Mouse (Mus musculus): ENCODE data around the gene A3galt2. TPM values are rescaled to one million over a fixed set of nuclear protein-coding genes. Genes with fewer than 3 reads are reported as not detected.

The A3galt2 gene
- polyA plus RNA-seq, 1 experiment = 1.4 TPM

GRCm38 (mm10) chr4:128801675-128802465, 46.7 kb downstream of the A3galt2 start:
- no peak for DNase-seq (ENCODE audit: low read depth)

DNA sequence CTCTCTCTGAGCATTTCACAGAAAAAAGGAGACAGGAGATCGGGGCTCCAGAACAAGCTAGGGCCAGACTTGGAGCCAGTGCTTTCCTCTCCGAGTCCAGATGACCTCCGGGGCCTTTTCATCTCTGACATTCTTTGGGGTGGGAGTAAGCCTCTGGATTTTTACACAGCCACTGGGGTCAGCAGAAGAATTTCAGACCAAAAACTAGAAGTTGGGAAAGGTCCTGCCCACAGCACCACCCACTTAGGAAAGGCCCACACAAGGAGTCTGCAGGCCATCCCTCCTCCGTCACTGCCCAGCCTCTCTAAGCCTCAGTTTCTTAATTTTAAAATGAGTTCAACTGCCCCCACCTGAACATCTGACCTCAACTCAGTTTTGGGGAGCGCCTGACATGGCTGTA, 48.4 kb downstream of the A3galt2 start:
- no peak for DNase-seq (ENCODE audit: low read depth)

DNA sequence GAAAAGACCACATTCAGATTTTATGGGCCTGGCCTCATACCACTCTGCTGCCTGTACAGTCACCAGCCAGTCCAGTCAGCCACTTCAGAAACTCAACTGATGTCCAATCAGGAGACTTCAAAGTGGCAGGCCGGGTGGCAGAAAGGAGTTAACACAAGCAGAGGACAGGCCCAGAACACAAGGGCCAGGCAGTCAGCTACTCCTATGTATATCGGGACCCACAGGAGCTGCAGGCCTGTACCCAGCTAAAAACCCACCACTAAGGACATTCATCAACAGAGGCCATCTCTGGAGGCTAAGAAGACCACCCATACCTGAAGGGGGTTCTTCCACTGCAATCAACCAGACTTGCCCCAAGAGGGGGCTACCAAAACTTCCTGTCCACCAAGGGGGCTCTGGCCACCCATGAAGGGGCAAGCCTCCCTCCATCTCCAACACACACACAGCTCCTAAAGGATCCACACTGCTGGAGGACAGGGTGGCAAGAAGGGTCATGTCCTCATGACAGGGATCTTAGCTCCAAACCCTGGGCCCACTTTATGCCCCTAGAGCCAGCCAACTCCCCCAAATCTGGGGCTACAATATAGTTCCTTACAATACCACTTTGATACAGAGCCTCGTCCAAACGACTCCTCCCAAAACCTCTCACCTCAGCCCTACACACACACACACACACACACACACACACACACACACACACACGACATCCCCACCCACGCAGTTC, 49.4 kb downstream of the A3galt2 start:
- no peak for DNase-seq (ENCODE audit: low read depth)

GRCm38 (mm10) chr4:128805150-128806042, 50.2 kb downstream of the A3galt2 start:
- no peak for DNase-seq (ENCODE audit: low read depth)

- DNase-seq (ENCODE audit: low read depth) = no peak
These were observed 51.1 kb downstream of the A3galt2 start, which contains the start of gene Zfp362 for GRCm38 (mm10) chr4:128806043-128806826. Gene Zfp362 (minus strand): TSS chr4:128806045.

DNA sequence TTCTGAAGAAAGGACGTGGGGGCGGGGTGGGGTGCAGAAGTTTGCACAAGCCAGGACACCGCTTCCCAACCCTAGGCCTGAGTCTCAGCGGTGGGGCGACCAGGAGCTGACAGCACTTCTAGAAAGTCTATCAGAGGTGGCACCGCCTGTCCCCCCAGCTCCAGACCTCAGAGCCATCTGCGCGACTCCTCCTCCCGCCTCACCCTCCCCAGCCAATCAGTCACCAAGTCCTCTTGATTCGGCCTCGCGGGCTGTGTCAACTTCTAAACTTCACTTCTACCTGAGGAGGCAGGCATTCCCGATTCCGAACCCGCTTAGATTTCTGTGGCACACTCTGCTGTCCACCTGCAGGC, 51.6 kb downstream of the A3galt2 start:
- peak; percentile 30 for DNase-seq (ENCODE audit: low read depth)

GRCm38 (mm10) chr4:128811382-128812056, 56.4 kb downstream of the A3galt2 start:
- DNase-seq (ENCODE audit: low read depth) = peak; percentile 63

GRCm38 (mm10) chr4:128817011-128817410, 61.8 kb downstream of the A3galt2 start:
- no peak for DNase-seq (ENCODE audit: low read depth)

Other genes with a start within 250 kb of the A3galt2 start
- 2.1 and 2.4 TPM in 2 replicates for gene Zscan20, start 145.3 kb upstream of the A3galt2 start, polyA plus RNA-seq (2012; rRNA removed)
- 2.2 TPM in 2 replicates for gene Tlr12, start 136.7 kb upstream of the A3galt2 start, polyA plus RNA-seq (2012; rRNA removed)
- 72.2 and 83.8 TPM in 2 replicates for gene Phc2, start 100.7 kb upstream of the A3galt2 start, polyA plus RNA-seq (2012; rRNA removed)
- gene Zfp362, start 50.7 kb downstream of the A3galt2 start, polyA plus RNA-seq (2012; rRNA removed) = 25.9 and 39.6 TPM in 2 replicates
- gene Trim62, start 128.2 kb downstream of the A3galt2 start, polyA plus RNA-seq (2012; rRNA removed) = 2.9 and 4.4 TPM in 2 replicates
- 25.9 and 28.3 TPM in 2 replicates for gene Azin2, start 207.1 kb downstream of the A3galt2 start, polyA plus RNA-seq (2012; rRNA removed)
- 79.2 and 129 TPM in 2 replicates for gene Ak2, start 236.6 kb downstream of the A3galt2 start, polyA plus RNA-seq (2012; rRNA removed)

Measured in gonadal fat pad, adult 2 months (tissue).